Mouse (Mus musculus) spleen, adult 2 months (tissue): ENCODE measurements around the gene Pebp1.

Experiments used
- CTCF ChIP-seq: fragments of 200-500 bp; IDR thresholded peaks from 2 replicates; pipeline ENCODE4 v1.5.1; 2011; ENCODE audit warnings: mild to moderate bottlenecking, inconsistent platforms; ENCODE audit not compliant: insufficient read depth, insufficient read length, insufficient replicate concordance; ENCODE audit errors: extremely low read depth
- POLR2A ChIP-seq: fragments of 200-500 bp; IDR thresholded peaks from 2 replicates; pipeline ENCODE4 v1.6.1; 2011; ENCODE audit warnings: low read depth, low read length, inconsistent platforms

DNA sequence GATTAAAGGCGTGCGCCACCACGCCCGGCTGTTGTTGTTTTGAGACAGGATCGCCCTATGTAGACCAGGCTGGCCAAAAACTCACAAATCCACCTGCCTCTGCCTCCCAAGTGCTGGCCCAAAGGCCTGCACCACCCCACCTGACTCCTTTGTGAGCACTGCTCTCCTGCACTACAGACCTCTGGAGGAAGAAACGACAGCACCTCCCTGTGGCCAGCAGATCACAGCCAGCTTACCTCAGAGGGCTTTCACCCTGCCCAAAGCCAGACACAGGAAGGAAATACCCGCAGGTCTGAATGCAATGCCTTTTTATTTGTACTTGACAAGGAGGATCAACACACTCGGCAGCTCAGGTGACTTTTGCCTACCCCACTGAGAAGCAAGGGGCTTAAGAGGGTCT is 5.1 kb downstream of the Pebp1 start:
- TF ChIP-seq CTCF (no peak), POLR2A (no peak)
